Mouse (Mus musculus) heart, postnatal 0 days (tissue): ENCODE results near the gene Ovch2. TPM values are rescaled to one million over a fixed set of nuclear protein-coding genes. Genes with fewer than 3 reads are reported as not detected.

Experiments
- ATAC-seq: fragments of 200-750 bp; cut with Nextera tagmentation; 2 replicates; pipeline ENCODE4 v1.8.0; 2017; ENCODE audit warnings: low read depth, moderate number of reproducible peaks, moderate library complexity; ENCODE audit not compliant: insufficient read depth
- DNase-seq: peaks from one replicate; pipeline ENCODE4 v3.0.0-alpha.2; 2016; ENCODE audit warnings: low spot score
- H3K27ac ChIP-seq: fragments of 300-500 bp; sonication (generic); 2 replicates; pipeline ENCODE4 v1.5.1; 2014; ENCODE audit warnings: low read depth, mild to moderate bottlenecking
- H3K27me3 ChIP-seq: fragments of 300-500 bp; sonication (generic); 2 replicates; pipeline ENCODE4 v1.6.1; 2014; ENCODE audit warnings: low read length, mixed read lengths; ENCODE audit not compliant: control insufficient read depth, insufficient read depth
- H3K36me3 ChIP-seq: fragments of 300-500 bp; sonication (generic); replicated peaks from 2 replicates; pipeline ENCODE4 v1.6.1; 2014; ENCODE audit warnings: low read length, mixed read lengths; ENCODE audit not compliant: control insufficient read depth, insufficient read depth
- H3K4me1 ChIP-seq: fragments of 300-500 bp; sonication (generic); 2 replicates; pipeline ENCODE4 v1.6.1; 2014; ENCODE audit warnings: antibody characterized with exemption; ENCODE audit not compliant: control insufficient read depth, insufficient read depth
- H3K4me2 ChIP-seq: fragments of 300-500 bp; sonication (generic); 2 replicates; pipeline ENCODE4 v1.6.1; 2014; ENCODE audit warnings: low read depth, mild to moderate bottlenecking, low read length, moderate library complexity
- H3K4me3 ChIP-seq: fragments of 300-500 bp; sonication (generic); 2 replicates; pipeline ENCODE4 v1.5.1; 2014; ENCODE audit warnings: low read depth, low read length
- H3K9ac ChIP-seq: fragments of 300-500 bp; sonication (generic); replicated peaks from 2 replicates; pipeline ENCODE4 v1.6.1; 2014; ENCODE audit warnings: low read depth, low read length, mixed read lengths
- H3K9me3 ChIP-seq: fragments of 300-500 bp; sonication (generic); replicated peaks from 2 replicates; pipeline ENCODE4 v1.6.1; 2016; ENCODE audit warnings: low read length; ENCODE audit not compliant: control insufficient read depth
- CTCF ChIP-seq: IDR thresholded peaks from 2 replicates; pipeline ENCODE4 v1.5.1; 2016; ENCODE audit warnings: antibody characterized with exemption, control low read depth, low read depth
- EP300 ChIP-seq: IDR thresholded peaks from 2 replicates; pipeline ENCODE4 v1.6.1; 2016; ENCODE audit warnings: antibody characterized with exemption, low read depth
- WGBS: fragments of 180-500 bp; shearing (Covaris S2); extraction: QIAGEN DNeasy Blood & Tissue Kit; methylation state at CpG from one replicate; pipeline ENCODE4 v1.1.7; 2014; 5-methylcytosine and 5-hydroxymethylcytosine counted together
- polyA plus RNA-seq: library from polyadenylated mRNA; unstranded; fragments of >200 nt; fragmentation: Nextera tagmentation; extraction: Ambion mirVana; gene quantifications from 2 replicates; pipeline ENCODE4 v1.2.1, GENCODE M21; 2015
- total RNA-seq: library from RNA; depleted of rRNA; stranded (reverse); fragments of >200 nt; gene quantifications from 2 replicates; pipeline ENCODE4 v1.2.3, GENCODE M21; 2014; ENCODE audit warnings: low replicate concordance

Ovch2 gene
- total and polyA plus RNA-seq, 2 experiments from 2014 or later = not detected

GRCm38 (mm10) chr7:107749721-107750120 lies 51.3 kb downstream of the Ovch2 start:
- Histone ChIP-seq H3K4me1 (no peaks in the 10 kb centered on the region), H3K9me3 (no peaks in the 10 kb centered on the region), H3K36me3 (peaks cover 9% of the 10 kb centered on the region; the same call in 1 of the 2 replicates), H3K4me2 (no peak overlapping the region), H3K9ac (no peak overlapping the region), H3K4me3 (no peak overlapping the region), H3K27me3 (no peaks in the 10 kb centered on the region), H3K27ac (no peak overlapping the region)
- DNase-seq = no peak
- WGBS = 96% methylated on average over 4 of the region's 4 CpGs
- ATAC-seq = no peak
- no peak for TF ChIP-seq CTCF
- no peak for TF ChIP-seq EP300

DNA sequence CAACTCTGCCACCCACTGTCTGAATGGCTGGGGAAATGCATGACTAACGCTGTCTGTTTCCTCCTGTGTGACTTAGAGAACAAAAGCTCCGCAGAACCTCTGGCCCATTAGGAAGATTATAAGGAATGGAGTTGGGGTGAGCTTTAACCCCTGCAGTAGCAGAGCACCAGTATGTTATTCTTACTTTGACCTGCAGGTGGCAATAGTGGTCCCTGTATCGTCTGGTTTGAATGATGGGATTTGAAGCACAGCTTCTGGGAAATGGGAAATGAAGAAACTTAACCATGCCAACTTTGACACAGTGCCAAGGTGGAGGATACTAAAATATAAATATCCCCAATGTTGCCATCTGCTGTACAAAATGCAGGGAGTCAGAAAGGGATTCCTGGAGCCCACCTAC lies 51.7 kb downstream of the Ovch2 start:
- peaks cover 14% of the 10 kb centered on the region; the same call in 1 of the 2 replicates for H3K36me3 ChIP-seq
- H3K4me1 ChIP-seq = no peaks in the 10 kb centered on the region
- no peak overlapping the region for H3K27ac ChIP-seq
- H3K9me3 ChIP-seq = no peaks in the 10 kb centered on the region
- DNase-seq = peak; percentile 55
- ATAC-seq = peak; percentile 31; the same call in 1 of the 2 replicates
- WGBS = 6% methylated on average over 3 of the region's 3 CpGs
- TF ChIP-seq CTCF (peak; percentile 72), EP300 (no peak)
- no peak overlapping the region for H3K4me3 ChIP-seq
- H3K4me2 ChIP-seq = no peak overlapping the region
- no peak overlapping the region for H3K9ac ChIP-seq
- no peaks in the 10 kb centered on the region for H3K27me3 ChIP-seq

DNA sequence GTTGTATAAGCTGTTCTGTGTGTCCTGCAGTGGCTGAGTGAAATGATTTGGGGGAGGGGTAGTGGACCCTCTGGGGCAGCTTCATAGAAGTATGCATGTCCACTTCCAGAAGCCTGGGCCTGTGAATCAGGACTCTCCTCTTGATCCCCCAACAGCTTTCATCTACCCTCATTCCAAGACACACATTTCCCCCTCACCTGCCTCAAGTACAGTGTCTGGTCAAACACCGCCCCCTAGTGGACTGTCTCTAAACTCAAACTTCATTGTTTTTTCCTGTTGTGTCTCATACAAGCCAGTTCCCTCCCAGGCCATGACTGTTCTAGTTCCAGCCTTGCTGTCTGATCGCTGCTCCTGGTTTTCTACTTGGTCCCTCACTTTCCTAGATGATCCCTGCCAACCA lies 53.1 kb downstream of the Ovch2 start:
- Histone ChIP-seq H3K4me2 (no peak overlapping the region), H3K4me3 (no peak overlapping the region), H3K27ac (no peak overlapping the region), H3K4me1 (no peaks in the 10 kb centered on the region), H3K36me3 (peaks cover 25% of the 10 kb centered on the region), H3K9me3 (no peaks in the 10 kb centered on the region), H3K27me3 (no peaks in the 10 kb centered on the region), H3K9ac (no peak overlapping the region)
- ATAC-seq = no peak
- TF ChIP-seq EP300 (no peak), CTCF (peak; percentile 74)
- WGBS = 23% methylated on average over 2 of the region's 2 CpGs
- peak; percentile 59 for DNase-seq

DNA sequence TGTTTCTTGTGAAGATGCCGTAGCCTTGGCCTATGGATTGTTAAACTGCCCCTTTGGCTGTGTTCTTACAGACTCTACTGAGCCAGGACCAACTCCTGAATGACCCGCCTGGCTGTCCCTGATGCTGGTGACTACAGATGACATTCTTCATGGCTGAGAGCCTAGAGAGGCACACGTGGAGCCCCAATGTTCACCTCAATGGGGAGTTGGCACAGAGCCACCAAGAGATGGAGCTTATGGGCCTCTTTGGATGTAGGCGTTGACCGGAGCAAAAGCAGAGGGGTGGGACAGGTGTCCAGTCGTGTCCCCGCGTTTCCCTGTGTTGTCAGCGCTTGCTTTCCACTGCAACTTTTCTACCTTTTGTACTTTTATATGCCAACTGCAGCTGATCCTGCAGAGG lies 53.5 kb downstream of the Ovch2 start:
- Histone ChIP-seq H3K9me3 (no peaks in the 10 kb centered on the region), H3K27ac (no peak overlapping the region), H3K4me2 (no peak overlapping the region), H3K9ac (no peak overlapping the region), H3K36me3 (peaks cover 28% of the 10 kb centered on the region), H3K4me3 (no peak overlapping the region), H3K27me3 (no peaks in the 10 kb centered on the region), H3K4me1 (no peaks in the 10 kb centered on the region)
- DNase-seq (no peak), ATAC-seq (no peak)
- 81% methylated on average over 9 of the region's 9 CpGs for WGBS
- TF ChIP-seq CTCF = no peak
- no peak for TF ChIP-seq EP300

DNA sequence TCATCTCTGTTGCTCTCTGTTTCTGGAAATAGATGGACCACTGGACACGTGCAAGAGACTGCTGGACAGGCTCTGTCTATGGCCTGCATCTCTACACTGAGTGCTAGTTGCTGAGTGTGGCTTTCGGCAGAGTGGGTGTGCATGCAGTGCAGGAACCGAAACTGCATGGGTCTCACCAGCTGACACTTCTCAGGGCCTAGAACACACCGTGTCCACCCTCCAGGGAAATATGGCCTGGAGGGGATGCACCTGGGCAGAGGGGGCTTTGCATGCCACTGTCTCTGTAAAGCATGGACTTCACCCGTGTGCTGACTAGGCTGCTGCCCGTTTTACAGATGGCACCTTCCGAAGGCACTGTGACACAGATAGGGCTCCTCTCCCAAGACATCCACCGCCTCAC lies 55.0 kb downstream of the Ovch2 start:
- Histone ChIP-seq H3K36me3 (peaks cover 33% of the 10 kb centered on the region), H3K4me1 (no peaks in the 10 kb centered on the region), H3K4me2 (no peak overlapping the region), H3K27ac (no peak overlapping the region), H3K9ac (no peak overlapping the region), H3K27me3 (no peaks in the 10 kb centered on the region), H3K4me3 (no peak overlapping the region), H3K9me3 (no peaks in the 10 kb centered on the region)
- TF ChIP-seq CTCF = no peak
- no peak for TF ChIP-seq EP300
- ATAC-seq = no peak
- DNase-seq = no peak
- WGBS = 80% methylated on average over 8 of the region's 8 CpGs

GRCm38 (mm10) chr7:107745111-107745510 lies 55.9 kb downstream of the Ovch2 start:
- no peak overlapping the region for H3K4me3 ChIP-seq
- no peak overlapping the region for H3K9ac ChIP-seq
- peaks cover 42% of the 10 kb centered on the region for H3K36me3 ChIP-seq
- no peaks in the 10 kb centered on the region for H3K4me1 ChIP-seq
- H3K4me2 ChIP-seq = no peak overlapping the region
- no peak overlapping the region for H3K27ac ChIP-seq
- no peaks in the 10 kb centered on the region for H3K9me3 ChIP-seq
- ATAC-seq (no peak), DNase-seq (no peak)
- WGBS = 56% methylated on average over 2 of the region's 2 CpGs
- no peaks in the 10 kb centered on the region for H3K27me3 ChIP-seq
- TF ChIP-seq CTCF (no peak), EP300 (no peak)
